Mouse (Mus musculus): ENCODE data around the gene Olfr1441. TPM values are rescaled to one million over a fixed set of nuclear protein-coding genes. Genes with fewer than 3 reads are reported as not detected.

Gene Olfr1441
- polyA plus RNA-seq, 1 experiment from 2014 or later = not detected

DNA sequence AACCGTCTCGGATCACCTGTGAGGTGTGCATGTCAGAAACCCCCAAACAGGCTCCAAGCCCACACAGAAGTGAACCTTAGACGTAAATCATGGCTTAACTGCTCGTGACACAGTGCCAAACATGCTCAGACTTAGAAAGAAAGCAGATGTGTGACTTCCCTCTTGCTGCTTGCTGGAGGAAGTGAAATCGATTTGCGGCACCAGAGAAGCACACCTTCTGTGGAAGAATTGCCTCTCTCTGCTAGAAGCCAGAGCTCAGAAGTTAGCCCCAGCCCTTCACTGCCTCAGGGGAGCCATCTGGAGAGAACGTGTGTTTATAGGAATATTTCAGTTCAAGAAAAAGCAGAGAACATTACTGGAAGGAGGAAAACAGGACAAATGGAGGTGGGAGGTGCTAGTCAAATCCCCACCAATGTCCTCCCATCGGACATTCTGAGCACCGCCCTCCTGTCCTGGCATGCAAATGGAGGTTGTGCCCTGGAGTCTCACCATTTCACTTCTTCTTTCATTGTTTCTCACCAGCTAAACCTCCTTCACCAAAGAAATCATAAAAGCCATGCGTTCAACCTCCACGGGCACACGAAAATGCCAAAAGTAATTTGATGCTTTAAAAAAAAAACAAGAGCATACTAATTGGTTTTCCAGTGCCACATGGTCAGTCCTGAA is 40.3 kb downstream of the Olfr1441 start:
- 82% methylated on average over 12 of the region's 12 CpGs for WGBS (ENCODE audit: insufficient replicate concordance)
- ATAC-seq (replicated peaks; ENCODE audit: insufficient number of reproducible peaks, low FRiP score, low TSS enrichment) = no peak
- H3K4me2 ChIP-seq = no peak overlapping the region
- no peak overlapping the region for H3K9ac ChIP-seq (ENCODE audit: low read depth, low read length)
- no peak overlapping the region for H3K27ac ChIP-seq (ENCODE audit: low read depth, low read length)
- no peaks in the 10 kb centered on the region for H3K4me1 ChIP-seq (ENCODE audit: control insufficient read depth, insufficient read depth, low read length)
- no peaks in the 10 kb centered on the region for H3K9me3 ChIP-seq (replicated peaks; ENCODE audit: control insufficient read depth, low read length)
- H3K4me3 ChIP-seq (ENCODE audit: low read depth, low read length) = no peak overlapping the region
- H3K27me3 ChIP-seq (ENCODE audit: control insufficient read depth, insufficient read depth, low read length) = no peaks in the 10 kb centered on the region
- no peaks in the 10 kb centered on the region for H3K36me3 ChIP-seq (ENCODE audit: control insufficient read depth, insufficient read depth, low read length)

DNA sequence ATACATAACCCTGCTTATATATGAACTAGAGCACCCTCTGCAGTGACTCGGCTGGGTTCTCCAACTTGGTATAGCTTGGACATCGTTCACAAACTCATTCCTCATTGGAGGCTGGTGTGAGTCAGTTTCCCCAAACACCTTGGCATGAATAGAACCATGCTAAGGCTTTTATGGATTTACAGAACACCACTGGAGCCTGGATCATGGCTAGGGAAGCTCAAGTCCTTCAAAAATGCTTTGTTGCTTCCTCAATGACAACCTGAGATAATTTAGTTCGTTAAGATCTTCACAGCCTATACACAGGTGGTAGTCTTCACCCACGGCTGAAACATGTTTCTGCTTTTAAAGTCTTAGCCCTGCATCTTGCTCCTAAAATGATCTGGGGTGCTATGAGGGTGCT is 42.3 kb downstream of the Olfr1441 start:
- Histone ChIP-seq H3K9me3 (replicated peaks; ENCODE audit: control insufficient read depth, low read length) (no peaks in the 10 kb centered on the region), H3K27ac (ENCODE audit: low read depth, low read length) (no peak overlapping the region), H3K4me2 (no peak overlapping the region), H3K27me3 (ENCODE audit: control insufficient read depth, insufficient read depth, low read length) (no peaks in the 10 kb centered on the region), H3K4me1 (ENCODE audit: control insufficient read depth, insufficient read depth, low read length) (no peaks in the 10 kb centered on the region), H3K36me3 (ENCODE audit: control insufficient read depth, insufficient read depth, low read length) (no peaks in the 10 kb centered on the region), H3K9ac (ENCODE audit: low read depth, low read length) (no peak overlapping the region), H3K4me3 (ENCODE audit: low read depth, low read length) (no peak overlapping the region)
- 72% methylated on average over 4 of the region's 4 CpGs for WGBS (ENCODE audit: insufficient replicate concordance)
- ATAC-seq (replicated peaks; ENCODE audit: insufficient number of reproducible peaks, low FRiP score, low TSS enrichment) = no peak

DNA sequence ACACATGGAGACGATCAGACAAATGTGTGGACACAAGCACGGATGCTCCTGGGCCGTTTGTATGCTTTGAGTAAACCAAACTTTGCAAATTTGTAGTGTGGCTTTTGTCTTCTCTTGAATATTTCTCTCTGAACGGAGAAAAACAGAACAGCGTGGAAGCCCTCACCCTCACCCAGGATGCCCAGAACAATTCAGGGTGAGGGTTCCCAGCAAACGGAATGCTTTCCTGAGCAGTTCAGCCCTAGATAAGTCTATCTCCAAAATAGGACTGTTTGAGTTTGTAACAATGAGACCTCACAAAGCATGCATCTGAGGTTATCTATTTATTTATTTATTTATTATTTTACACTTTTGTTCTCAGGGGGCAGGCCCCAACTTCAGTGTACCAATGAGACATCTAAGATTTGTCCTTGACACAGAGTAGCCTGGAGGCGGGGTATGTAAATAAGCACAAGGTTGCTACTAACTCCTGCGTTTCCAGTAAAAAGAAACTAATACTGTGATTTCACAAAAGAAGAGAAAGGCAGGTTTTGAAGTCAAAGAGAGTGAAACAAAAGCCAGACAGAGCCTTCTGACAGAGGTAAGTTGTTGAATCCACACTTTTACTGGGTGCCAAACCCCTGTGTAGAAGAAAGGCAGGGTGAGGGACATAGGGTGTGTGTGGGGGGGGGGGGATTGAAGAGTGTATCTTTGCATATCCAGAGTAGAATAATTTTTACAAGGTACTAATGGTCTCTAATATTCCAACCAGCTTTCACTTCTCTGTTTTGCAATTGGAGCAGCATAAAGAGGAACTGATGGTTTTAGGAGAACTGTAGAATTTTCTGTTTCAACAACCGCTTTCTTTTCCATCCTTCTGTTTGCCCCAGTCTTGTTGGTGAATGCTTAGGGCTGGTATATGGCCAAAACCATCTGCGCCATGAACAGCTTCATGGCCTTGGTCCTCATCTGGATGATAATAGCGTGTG is 43.3 kb downstream of the Olfr1441 start, which contains the start of gene Mpeg1:
TSS of gene Mpeg1 (plus strand) at position 498 of the 968 bp plus-strand sequence.
- H3K4me1 ChIP-seq (ENCODE audit: control insufficient read depth, insufficient read depth, low read length) = no peaks in the 10 kb centered on the region
- H3K27ac ChIP-seq (ENCODE audit: low read depth, low read length) = no peak within 1 kb of the TSS
- no peaks in the 10 kb centered on the region for H3K27me3 ChIP-seq (ENCODE audit: control insufficient read depth, insufficient read depth, low read length)
- 79% methylated on average over 11 of the region's 11 CpGs for WGBS (ENCODE audit: insufficient replicate concordance)
- H3K9ac ChIP-seq (ENCODE audit: low read depth, low read length) = no peak within 1 kb of the TSS
- H3K4me2 ChIP-seq = no peak within 1 kb of the TSS
- H3K4me3 ChIP-seq (ENCODE audit: low read depth, low read length) = no peak within 1 kb of the TSS
- no peaks in the 10 kb centered on the region for H3K9me3 ChIP-seq (replicated peaks; ENCODE audit: control insufficient read depth, low read length)
- H3K36me3 ChIP-seq (ENCODE audit: control insufficient read depth, insufficient read depth, low read length) = no peaks in the 10 kb centered on the region
- no peak for ATAC-seq (replicated peaks; ENCODE audit: insufficient number of reproducible peaks, low FRiP score, low TSS enrichment)

DNA sequence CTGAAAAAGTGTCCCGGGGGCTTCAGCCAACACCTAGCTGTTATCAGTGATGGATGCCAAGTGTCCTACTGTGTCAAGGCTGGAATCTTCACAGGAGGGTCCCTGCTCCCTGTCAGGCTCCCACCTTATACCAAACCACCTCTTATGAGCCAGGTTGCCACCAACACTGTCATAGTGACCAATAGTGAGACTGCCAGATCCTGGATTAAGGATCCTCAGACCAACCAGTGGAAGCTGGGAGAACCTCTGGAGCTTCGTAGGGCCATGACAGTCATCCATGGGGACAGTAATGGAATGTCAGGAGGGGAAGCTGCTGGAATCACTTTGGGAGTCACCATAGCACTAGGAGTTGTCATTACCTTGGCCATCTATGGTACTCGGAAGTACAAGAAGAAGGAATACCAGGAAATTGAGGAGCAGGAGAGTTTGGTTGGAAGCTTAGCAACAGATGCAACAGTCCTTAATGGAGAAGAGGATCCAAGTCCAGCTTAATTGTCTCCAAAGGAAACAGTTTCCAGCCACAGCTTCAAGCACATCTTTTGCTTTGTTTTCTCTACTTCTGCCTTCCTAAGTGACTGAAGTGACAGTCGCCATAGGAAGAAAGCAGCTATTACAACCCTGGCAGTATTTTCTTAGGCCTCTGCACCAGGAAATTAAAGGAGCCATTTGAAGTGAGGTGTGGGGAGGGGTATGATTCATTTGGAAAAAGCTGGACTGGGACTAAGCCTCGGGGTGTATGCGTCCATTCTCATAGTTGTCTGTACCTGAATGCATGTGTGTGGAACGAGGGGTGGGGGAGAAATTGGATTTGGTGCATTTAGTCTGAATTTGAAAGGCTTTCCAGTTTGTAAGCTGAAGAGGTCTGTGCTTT is 45.9 kb downstream of the Olfr1441 start:
- WGBS (ENCODE audit: insufficient replicate concordance) = 61% methylated on average over 7 of the region's 7 CpGs
- H3K4me2 ChIP-seq = no peak overlapping the region

DNA sequence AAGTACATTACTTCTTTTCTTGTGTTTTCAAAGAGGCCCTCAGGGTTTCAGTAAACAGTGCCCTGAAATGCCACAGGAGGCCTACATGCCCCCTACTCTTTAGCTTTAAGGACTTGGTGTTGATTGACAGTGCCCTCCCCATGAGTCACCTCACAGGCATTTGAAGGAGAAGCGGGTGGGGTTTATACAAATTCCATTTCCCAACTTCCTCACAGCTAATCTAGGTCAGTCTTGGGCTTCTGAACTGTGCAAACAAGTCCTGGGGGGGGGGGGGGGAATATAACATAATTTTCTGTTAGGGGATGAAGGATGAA is 46.4 kb downstream of the Olfr1441 start:
- 19% methylated on average over 1 of the region's 1 CpGs for WGBS (ENCODE audit: insufficient replicate concordance)
- no peak overlapping the region for H3K4me2 ChIP-seq
- no peaks in the 10 kb centered on the region for H3K4me1 ChIP-seq (ENCODE audit: control insufficient read depth, insufficient read depth, low read length)
- no peak overlapping the region; the same call in 1 of the 2 replicates for H3K27ac ChIP-seq (ENCODE audit: low read depth, low read length)
- no peak overlapping the region for H3K9ac ChIP-seq (ENCODE audit: low read depth, low read length)
- ATAC-seq (replicated peaks; ENCODE audit: insufficient number of reproducible peaks, low FRiP score, low TSS enrichment) = no peak
- H3K27me3 ChIP-seq (ENCODE audit: control insufficient read depth, insufficient read depth, low read length) = no peaks in the 10 kb centered on the region
- H3K4me3 ChIP-seq (ENCODE audit: low read depth, low read length) = no peak overlapping the region
- no peaks in the 10 kb centered on the region for H3K36me3 ChIP-seq (ENCODE audit: control insufficient read depth, insufficient read depth, low read length)
- H3K9me3 ChIP-seq (replicated peaks; ENCODE audit: control insufficient read depth, low read length) = no peaks in the 10 kb centered on the region

More for the DNA sequence above, 45.9 kb downstream of the Olfr1441 start:
- Histone ChIP-seq H3K27ac (ENCODE audit: low read depth, low read length) (no peak overlapping the region), H3K9ac (ENCODE audit: low read depth, low read length) (no peak overlapping the region), H3K27me3 (ENCODE audit: control insufficient read depth, insufficient read depth, low read length) (no peaks in the 10 kb centered on the region), H3K4me3 (ENCODE audit: low read depth, low read length) (no peak overlapping the region), H3K4me1 (ENCODE audit: control insufficient read depth, insufficient read depth, low read length) (no peaks in the 10 kb centered on the region), H3K36me3 (ENCODE audit: control insufficient read depth, insufficient read depth, low read length) (no peaks in the 10 kb centered on the region), H3K9me3 (replicated peaks; ENCODE audit: control insufficient read depth, low read length) (no peaks in the 10 kb centered on the region)
- ATAC-seq (replicated peaks; ENCODE audit: insufficient number of reproducible peaks, low FRiP score, low TSS enrichment) = no peak

DNA sequence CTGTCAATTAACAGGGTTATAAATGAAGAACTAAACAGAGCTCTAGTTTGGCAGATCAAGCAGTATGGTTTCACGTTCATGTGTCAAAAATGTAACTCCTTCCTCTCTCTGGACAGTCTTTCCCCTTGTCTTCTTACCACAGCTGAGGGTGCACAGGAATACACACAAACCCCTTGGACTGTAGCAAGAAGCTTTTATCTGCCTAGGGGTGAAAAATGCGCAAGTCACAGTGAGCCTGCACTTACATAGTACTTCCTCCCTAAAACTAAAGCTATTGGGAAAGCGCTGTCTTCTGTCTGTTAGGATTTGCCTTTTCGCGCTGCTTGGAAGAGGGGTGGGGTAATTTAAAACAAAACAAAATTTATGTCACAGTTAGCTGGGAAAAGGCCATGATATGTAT is 46.9 kb downstream of the Olfr1441 start:
- Histone ChIP-seq H3K9me3 (replicated peaks; ENCODE audit: control insufficient read depth, low read length) (no peaks in the 10 kb centered on the region), H3K9ac (ENCODE audit: low read depth, low read length) (no peak overlapping the region), H3K27me3 (ENCODE audit: control insufficient read depth, insufficient read depth, low read length) (no peaks in the 10 kb centered on the region), H3K36me3 (ENCODE audit: control insufficient read depth, insufficient read depth, low read length) (no peaks in the 10 kb centered on the region), H3K27ac (ENCODE audit: low read depth, low read length) (no peak overlapping the region), H3K4me3 (ENCODE audit: low read depth, low read length) (no peak overlapping the region), H3K4me2 (no peak overlapping the region), H3K4me1 (ENCODE audit: control insufficient read depth, insufficient read depth, low read length) (no peaks in the 10 kb centered on the region)
- ATAC-seq (replicated peaks; ENCODE audit: insufficient number of reproducible peaks, low FRiP score, low TSS enrichment) = no peak
- WGBS (ENCODE audit: insufficient replicate concordance) = 71% methylated on average over 5 of the region's 5 CpGs

DNA sequence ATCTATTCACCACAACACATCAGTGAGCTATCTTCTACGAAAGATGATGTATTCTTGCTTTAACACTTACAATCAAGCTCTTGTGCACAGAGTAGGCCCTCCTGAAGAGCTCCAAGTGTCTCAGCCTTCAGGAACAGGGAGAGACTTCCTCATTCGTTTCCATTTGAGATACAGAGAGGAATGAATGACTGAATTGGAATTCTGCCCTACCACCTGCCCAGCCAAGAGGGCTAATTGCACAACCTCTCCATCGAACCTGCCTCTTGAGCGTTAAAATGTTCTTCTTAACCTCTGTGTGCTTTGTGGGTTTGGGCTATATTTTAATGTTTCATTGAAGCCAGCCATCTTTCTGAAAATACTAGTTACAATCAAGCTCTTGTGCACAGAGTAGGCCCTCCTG is 47.4 kb downstream of the Olfr1441 start:
- Histone ChIP-seq H3K4me1 (ENCODE audit: control insufficient read depth, insufficient read depth, low read length) (no peaks in the 10 kb centered on the region), H3K27ac (ENCODE audit: low read depth, low read length) (no peak overlapping the region), H3K9ac (ENCODE audit: low read depth, low read length) (no peak overlapping the region), H3K36me3 (ENCODE audit: control insufficient read depth, insufficient read depth, low read length) (no peaks in the 10 kb centered on the region), H3K4me2 (no peak overlapping the region), H3K27me3 (ENCODE audit: control insufficient read depth, insufficient read depth, low read length) (no peaks in the 10 kb centered on the region), H3K9me3 (replicated peaks; ENCODE audit: control insufficient read depth, low read length) (no peaks in the 10 kb centered on the region), H3K4me3 (ENCODE audit: low read depth, low read length) (no peak overlapping the region)
- 77% methylated on average over 4 of the region's 4 CpGs for WGBS (ENCODE audit: insufficient replicate concordance)
- ATAC-seq (replicated peaks; ENCODE audit: insufficient number of reproducible peaks, low FRiP score, low TSS enrichment) = no peak

DNA sequence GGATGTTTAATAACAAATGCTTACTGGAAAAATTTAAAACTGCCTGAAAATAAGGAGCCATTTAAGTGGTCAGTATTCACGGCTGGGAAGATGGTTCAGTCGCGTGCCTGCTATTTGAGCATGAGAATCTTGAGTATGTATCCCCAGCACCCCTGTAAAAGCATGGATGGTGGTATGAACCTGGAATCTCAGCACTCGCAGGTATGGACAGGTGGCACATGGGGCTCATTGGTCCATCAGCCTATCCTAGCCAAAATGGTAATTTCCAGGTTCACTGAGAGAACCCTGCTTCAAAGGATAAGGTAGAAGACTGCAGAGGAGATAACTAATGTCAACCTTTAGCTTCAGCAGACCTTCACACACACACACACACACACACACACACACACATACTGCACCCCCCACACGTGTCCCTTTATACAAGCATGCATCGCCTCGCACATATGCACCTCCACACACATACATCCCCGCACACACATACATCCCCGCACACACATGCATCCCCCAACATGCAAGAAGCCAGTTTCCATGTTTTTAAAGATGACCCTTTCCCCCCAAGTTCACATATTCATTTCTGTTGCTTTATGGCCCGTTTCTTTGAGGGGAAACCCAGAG is 48.4 kb downstream of the Olfr1441 start:
- ATAC-seq (replicated peaks; ENCODE audit: insufficient number of reproducible peaks, low FRiP score, low TSS enrichment) = no peak
- Histone ChIP-seq H3K9me3 (replicated peaks; ENCODE audit: control insufficient read depth, low read length) (no peaks in the 10 kb centered on the region), H3K27ac (ENCODE audit: low read depth, low read length) (no peak overlapping the region), H3K4me2 (no peak overlapping the region), H3K36me3 (ENCODE audit: control insufficient read depth, insufficient read depth, low read length) (no peaks in the 10 kb centered on the region), H3K9ac (ENCODE audit: low read depth, low read length) (no peak overlapping the region), H3K27me3 (ENCODE audit: control insufficient read depth, insufficient read depth, low read length) (no peaks in the 10 kb centered on the region), H3K4me1 (ENCODE audit: control insufficient read depth, insufficient read depth, low read length) (no peaks in the 10 kb centered on the region), H3K4me3 (ENCODE audit: low read depth, low read length) (no peak overlapping the region)
- 82% methylated on average over 10 of the region's 10 CpGs for WGBS (ENCODE audit: insufficient replicate concordance)
